Mouse (Mus musculus): ENCODE measurements around the gene Arhgap15. TPM values are rescaled to one million over a fixed set of nuclear protein-coding genes. Genes with fewer than 3 reads are reported as not detected.

Gene Arhgap15
- polyA plus RNA-seq, 1 experiment from 2014 or later: 0.35 TPM

GRCm38 (mm10) chr2:44065067-44065466 lies 316.4 kb downstream of the Arhgap15 start:
- ATAC-seq (replicated peaks; ENCODE audit: insufficient number of reproducible peaks, low FRiP score, low TSS enrichment, low read depth) (no peak), DNase-seq (ENCODE audit: low spot score) (no peak)
- 72% methylated on average over 5 of the region's 5 CpGs for WGBS
- Histone ChIP-seq H3K27me3 (ENCODE audit: control insufficient read depth, insufficient read depth, low read length) (no peaks in the 10 kb centered on the region), H3K36me3 (replicated peaks; ENCODE audit: control insufficient read depth, insufficient read depth, low read depth, low read length) (no peaks in the 10 kb centered on the region), H3K9me3 (replicated peaks; ENCODE audit: control insufficient read depth, low read length) (no peaks in the 10 kb centered on the region), H3K4me2 (ENCODE audit: low read depth, low read length) (no peak overlapping the region), H3K9ac (replicated peaks; ENCODE audit: low read length) (no peak overlapping the region), H3K27ac (replicated peaks; ENCODE audit: low read depth, low read length) (no peak overlapping the region), H3K4me1 (ENCODE audit: control insufficient read depth, insufficient read depth, low read length) (no peaks in the 10 kb centered on the region), H3K4me3 (ENCODE audit: low read depth, low read length) (no peak overlapping the region)

- no peak overlapping the region for H3K27ac ChIP-seq (replicated peaks; ENCODE audit: low read depth, low read length)
- DNase-seq (ENCODE audit: low spot score) (no peak), ATAC-seq (replicated peaks; ENCODE audit: insufficient number of reproducible peaks, low FRiP score, low TSS enrichment, low read depth) (no peak)
- no peaks in the 10 kb centered on the region for H3K9me3 ChIP-seq (replicated peaks; ENCODE audit: control insufficient read depth, low read length)
- no peaks in the 10 kb centered on the region for H3K36me3 ChIP-seq (replicated peaks; ENCODE audit: control insufficient read depth, insufficient read depth, low read depth, low read length)
- no peak overlapping the region for H3K4me2 ChIP-seq (ENCODE audit: low read depth, low read length)
- no peak overlapping the region for H3K4me3 ChIP-seq (ENCODE audit: low read depth, low read length)
- H3K4me1 ChIP-seq (ENCODE audit: control insufficient read depth, insufficient read depth, low read length): no peaks in the 10 kb centered on the region
- H3K9ac ChIP-seq (replicated peaks; ENCODE audit: low read length): no peak overlapping the region
- 66% methylated on average over 7 of the region's 7 CpGs for WGBS
- no peaks in the 10 kb centered on the region for H3K27me3 ChIP-seq (ENCODE audit: control insufficient read depth, insufficient read depth, low read length)
Measured at GRCm38 (mm10) chr2:44068151-44068840, 319.7 kb downstream of the Arhgap15 start.

GRCm38 (mm10) chr2:44068906-44069305 lies 320.3 kb downstream of the Arhgap15 start:
- DNase-seq (ENCODE audit: low spot score) (no peak), ATAC-seq (replicated peaks; ENCODE audit: insufficient number of reproducible peaks, low FRiP score, low TSS enrichment, low read depth) (no peak)
- H3K4me1 ChIP-seq (ENCODE audit: control insufficient read depth, insufficient read depth, low read length): no peaks in the 10 kb centered on the region
- no peaks in the 10 kb centered on the region for H3K27me3 ChIP-seq (ENCODE audit: control insufficient read depth, insufficient read depth, low read length)
- H3K27ac ChIP-seq (replicated peaks; ENCODE audit: low read depth, low read length): no peak overlapping the region
- H3K36me3 ChIP-seq (replicated peaks; ENCODE audit: control insufficient read depth, insufficient read depth, low read depth, low read length): no peaks in the 10 kb centered on the region
- 78% methylated on average over 2 of the region's 2 CpGs for WGBS
- H3K4me3 ChIP-seq (ENCODE audit: low read depth, low read length): no peak overlapping the region
- no peak overlapping the region for H3K9ac ChIP-seq (replicated peaks; ENCODE audit: low read length)
- H3K4me2 ChIP-seq (ENCODE audit: low read depth, low read length): no peak overlapping the region
- H3K9me3 ChIP-seq (replicated peaks; ENCODE audit: control insufficient read depth, low read length): no peaks in the 10 kb centered on the region

- Histone ChIP-seq H3K27ac (replicated peaks; ENCODE audit: low read depth, low read length) (no peak overlapping the region), H3K27me3 (ENCODE audit: control insufficient read depth, insufficient read depth, low read length) (no peaks in the 10 kb centered on the region)
- no peak for ATAC-seq (replicated peaks; ENCODE audit: insufficient number of reproducible peaks, low FRiP score, low TSS enrichment, low read depth)
Measured at GRCm38 (mm10) chr2:44076570-44076969, 327.9 kb downstream of the Arhgap15 start.

GRCm38 (mm10) chr2:44080530-44080929 lies 331.9 kb downstream of the Arhgap15 start:
- H3K27me3 ChIP-seq (ENCODE audit: control insufficient read depth, insufficient read depth, low read length): no peaks in the 10 kb centered on the region
- no peaks in the 10 kb centered on the region for H3K4me1 ChIP-seq (ENCODE audit: control insufficient read depth, insufficient read depth, low read length)
- no peak overlapping the region for H3K4me3 ChIP-seq (ENCODE audit: low read depth, low read length)
- DNase-seq (ENCODE audit: low spot score) (no peak), ATAC-seq (replicated peaks; ENCODE audit: insufficient number of reproducible peaks, low FRiP score, low TSS enrichment, low read depth) (no peak)
- H3K4me2 ChIP-seq (ENCODE audit: low read depth, low read length): no peak overlapping the region
- H3K27ac ChIP-seq (replicated peaks; ENCODE audit: low read depth, low read length): no peak overlapping the region
- H3K9ac ChIP-seq (replicated peaks; ENCODE audit: low read length): no peak overlapping the region
- 91% methylated on average over 6 of the region's 6 CpGs for WGBS
- no peaks in the 10 kb centered on the region for H3K9me3 ChIP-seq (replicated peaks; ENCODE audit: control insufficient read depth, low read length)
- no peaks in the 10 kb centered on the region for H3K36me3 ChIP-seq (replicated peaks; ENCODE audit: control insufficient read depth, insufficient read depth, low read depth, low read length)

More at GRCm38 (mm10) chr2:44076570-44076969, 327.9 kb downstream of the Arhgap15 start:
- Histone ChIP-seq H3K36me3 (replicated peaks; ENCODE audit: control insufficient read depth, insufficient read depth, low read depth, low read length) (no peaks in the 10 kb centered on the region), H3K4me1 (ENCODE audit: control insufficient read depth, insufficient read depth, low read length) (no peaks in the 10 kb centered on the region), H3K4me3 (ENCODE audit: low read depth, low read length) (no peak overlapping the region), H3K4me2 (ENCODE audit: low read depth, low read length) (no peak overlapping the region), H3K9me3 (replicated peaks; ENCODE audit: control insufficient read depth, low read length) (no peaks in the 10 kb centered on the region), H3K9ac (replicated peaks; ENCODE audit: low read length) (no peak overlapping the region)
- no peak for DNase-seq (ENCODE audit: low spot score)

- Histone ChIP-seq H3K4me2 (ENCODE audit: low read depth, low read length) (no peak overlapping the region), H3K4me3 (ENCODE audit: low read depth, low read length) (no peak overlapping the region), H3K36me3 (replicated peaks; ENCODE audit: control insufficient read depth, insufficient read depth, low read depth, low read length) (no peaks in the 10 kb centered on the region), H3K27ac (replicated peaks; ENCODE audit: low read depth, low read length) (no peak overlapping the region), H3K27me3 (ENCODE audit: control insufficient read depth, insufficient read depth, low read length) (no peaks in the 10 kb centered on the region), H3K9me3 (replicated peaks; ENCODE audit: control insufficient read depth, low read length) (no peaks in the 10 kb centered on the region), H3K9ac (replicated peaks; ENCODE audit: low read length) (no peak overlapping the region), H3K4me1 (ENCODE audit: control insufficient read depth, insufficient read depth, low read length) (no peaks in the 10 kb centered on the region)
- ATAC-seq (replicated peaks; ENCODE audit: insufficient number of reproducible peaks, low FRiP score, low TSS enrichment, low read depth): no peak
- WGBS: 92% methylated on average over 4 of the region's 4 CpGs
- no peak for DNase-seq (ENCODE audit: low spot score)
Measured at GRCm38 (mm10) chr2:44081241-44081640, 332.6 kb downstream of the Arhgap15 start.

- DNase-seq (ENCODE audit: low spot score) (no peak), ATAC-seq (replicated peaks; ENCODE audit: insufficient number of reproducible peaks, low FRiP score, low TSS enrichment, low read depth) (no peak)
- Histone ChIP-seq H3K9ac (replicated peaks; ENCODE audit: low read length) (no peak overlapping the region), H3K4me2 (ENCODE audit: low read depth, low read length) (no peak overlapping the region), H3K4me3 (ENCODE audit: low read depth, low read length) (no peak overlapping the region), H3K27me3 (ENCODE audit: control insufficient read depth, insufficient read depth, low read length) (no peaks in the 10 kb centered on the region), H3K9me3 (replicated peaks; ENCODE audit: control insufficient read depth, low read length) (no peaks in the 10 kb centered on the region), H3K4me1 (ENCODE audit: control insufficient read depth, insufficient read depth, low read length) (no peaks in the 10 kb centered on the region), H3K27ac (replicated peaks; ENCODE audit: low read depth, low read length) (no peak overlapping the region), H3K36me3 (replicated peaks; ENCODE audit: control insufficient read depth, insufficient read depth, low read depth, low read length) (no peaks in the 10 kb centered on the region)
- WGBS: 61% methylated on average over 2 of the region's 2 CpGs
Measured at GRCm38 (mm10) chr2:44084471-44084870, 335.8 kb downstream of the Arhgap15 start.

GRCm38 (mm10) chr2:44086403-44087056 lies 337.9 kb downstream of the Arhgap15 start:
- Histone ChIP-seq H3K4me1 (ENCODE audit: control insufficient read depth, insufficient read depth, low read length) (no peaks in the 10 kb centered on the region), H3K4me3 (ENCODE audit: low read depth, low read length) (no peak overlapping the region), H3K9ac (replicated peaks; ENCODE audit: low read length) (no peak overlapping the region), H3K27ac (replicated peaks; ENCODE audit: low read depth, low read length) (no peak overlapping the region), H3K36me3 (replicated peaks; ENCODE audit: control insufficient read depth, insufficient read depth, low read depth, low read length) (no peaks in the 10 kb centered on the region), H3K9me3 (replicated peaks; ENCODE audit: control insufficient read depth, low read length) (no peaks in the 10 kb centered on the region), H3K27me3 (ENCODE audit: control insufficient read depth, insufficient read depth, low read length) (no peaks in the 10 kb centered on the region), H3K4me2 (ENCODE audit: low read depth, low read length) (no peak overlapping the region)
- DNase-seq (ENCODE audit: low spot score) (no peak), ATAC-seq (replicated peaks; ENCODE audit: insufficient number of reproducible peaks, low FRiP score, low TSS enrichment, low read depth) (no peak)
- 63% methylated on average over 5 of the region's 5 CpGs for WGBS
